Mouse (Mus musculus) embryonic stem cell, embryonic (primary cell): ENCODE measurements at regions not wholly inside any gene's neighbourhood (a gene's known extent, or its start where the extent isn't known, plus 50 kb on each side); places are given as distances from the start of the nearest gene placed in this dataset.

ENCODE experiments used
- CTCF ChIA-PET, 4 experiments: fragments of 300-600 bp in 2 of 4; fragments of 350-600 bp in 2 of 4; sonication (Branson Sonifier 250); formaldehyde crosslinking; loops; one replicate each; lab custom pipeline; 2022; ENCODE audit warnings: inconsistent platforms in 2 of 4; lab: Charles Lee
- POLR2A ChIA-PET, 4 experiments: fragments of 300-600 bp in 2 of 4; fragments of 350-600 bp in 2 of 4; sonication (Branson Sonifier 250); formaldehyde crosslinking; loops; one replicate each; lab custom pipeline; 2022; ENCODE audit warnings: antibody characterized with exemption in 4 of 4, inconsistent platforms in 1 of 4; lab: Charles Lee

- POLR2A ChIA-PET: no interaction called here
- CTCF ChIA-PET: no interaction called here
Observed at GRCm38 (mm10) chr16:92926853-92927252, 100.9 kb upstream of the Runx1 start.

GRCm38 (mm10) chr16:92920947-92921346 lies 95.0 kb upstream of the Runx1 start:
- ChIA-PET CTCF (no interaction called here), POLR2A (no interaction called here)

GRCm38 (mm10) chr16:92917356-92917755 lies 91.4 kb upstream of the Runx1 start:
- CTCF ChIA-PET: no interaction called here
- POLR2A ChIA-PET: no interaction called here

- POLR2A ChIA-PET: no interaction called here
- CTCF ChIA-PET: no interaction called here
Observed at GRCm38 (mm10) chr16:92915651-92916050, 89.7 kb upstream of the Runx1 start.

GRCm38 (mm10) chr16:92906873-92907272 lies 80.9 kb upstream of the Runx1 start:
- ChIA-PET CTCF (no interaction called here), POLR2A (no interaction called here)

- POLR2A ChIA-PET: no interaction called here
- CTCF ChIA-PET: interaction anchor here in 1 of 4 experiments (0.6 kb wide), 1 partner anchor 392 kb away, joined by 4 read pairs; no protein-coding TSS in a partner anchor
Observed at GRCm38 (mm10) chr16:92905626-92906025, 79.7 kb upstream of the Runx1 start.

GRCm38 (mm10) chr16:92903892-92904473 lies 78.0 kb upstream of the Runx1 start:
- CTCF ChIA-PET: no interaction called here
- POLR2A ChIA-PET: no interaction called here

- POLR2A ChIA-PET: no interaction called here
- CTCF ChIA-PET: no interaction called here
Observed at GRCm38 (mm10) chr16:92903486-92903885, 77.5 kb upstream of the Runx1 start.

- ChIA-PET POLR2A (no interaction called here), CTCF (no interaction called here)
Observed at GRCm38 (mm10) chr16:92899704-92900103, 73.8 kb upstream of the Runx1 start.

GRCm38 (mm10) chr16:92891741-92892140 lies 65.8 kb upstream of the Runx1 start:
- CTCF ChIA-PET: interaction anchor here in 1 of 4 experiments (0.7 kb wide), 1 partner anchor 114 kb away, joined by 4 read pairs; no protein-coding TSS in a partner anchor
- POLR2A ChIA-PET: interaction anchor here in 1 of 4 experiments (0.6 kb wide), 1 partner anchor 197 kb away, joined by 4 read pairs; no protein-coding TSS in a partner anchor

- POLR2A ChIA-PET: no interaction called here
- CTCF ChIA-PET: no interaction called here
Observed at GRCm38 (mm10) chr16:92890713-92891112, 64.8 kb upstream of the Runx1 start.

GRCm38 (mm10) chr16:92889537-92889936 lies 63.6 kb upstream of the Runx1 start:
- ChIA-PET CTCF (no interaction called here), POLR2A (no interaction called here)

- ChIA-PET POLR2A (no interaction called here), CTCF (no interaction called here)
Observed at GRCm38 (mm10) chr16:92886226-92886625, 60.3 kb upstream of the Runx1 start.

GRCm38 (mm10) chr16:92883821-92884272 lies 57.9 kb upstream of the Runx1 start:
- POLR2A ChIA-PET: no interaction called here

GRCm38 (mm10) chr16:92880356-92881043 lies 54.6 kb upstream of the Runx1 start:
- ChIA-PET POLR2A (no interaction called here), CTCF (no interaction called here)

More at GRCm38 (mm10) chr16:92883821-92884272, 57.9 kb upstream of the Runx1 start:
- CTCF ChIA-PET: no interaction called here

- CTCF ChIA-PET: interaction anchor here in 1 of 4 experiments (1.5 kb wide), 1 partner anchor 23 kb away, joined by 3 read pairs; no protein-coding TSS in a partner anchor
- POLR2A ChIA-PET: no interaction called here
Observed at GRCm38 (mm10) chr16:92878081-92878480, 52.1 kb upstream of the Runx1 start.
